Mouse (Mus musculus): ENCODE measurements around the gene Rgl1. TPM values are rescaled to one million over a fixed set of nuclear protein-coding genes. Genes with fewer than 3 reads are reported as not detected.

The Rgl1 gene
- polyA plus RNA-seq, 1 experiment from 2014 or later = 34.8 TPM

DNA sequence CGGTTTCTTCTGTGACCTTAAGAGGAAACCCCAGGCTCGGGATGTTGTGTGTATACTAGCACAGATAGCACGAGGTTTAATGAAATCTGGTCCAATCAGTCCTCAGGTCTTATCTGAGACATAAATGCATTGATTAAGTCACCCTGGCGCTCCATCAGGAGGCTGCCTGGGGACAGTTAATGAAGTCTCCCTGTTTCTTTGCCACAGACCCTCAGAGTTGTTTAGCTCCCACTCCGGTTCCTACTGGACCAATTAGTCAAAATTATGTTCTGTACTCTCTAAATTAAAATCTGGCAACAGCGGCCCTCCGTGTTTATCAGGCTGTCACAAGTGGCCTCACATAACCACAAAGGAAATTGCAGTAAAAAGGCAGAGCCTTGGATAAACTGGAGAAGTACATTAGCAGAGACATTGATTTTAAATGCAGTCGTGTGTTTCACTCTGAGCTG lies 78.4 kb downstream of the Rgl1 start:
- Histone ChIP-seq H3K4me1 (ENCODE audit: control insufficient read depth, insufficient read depth, low read length) (peaks cover 5% of the 10 kb centered on the region), H3K9ac (ENCODE audit: low read length) (no peak overlapping the region), H3K27ac (ENCODE audit: low read depth, low read length) (peak overlapping the region; percentile 28), H3K4me2 (ENCODE audit: low read depth) (no peak overlapping the region), H3K27me3 (ENCODE audit: control insufficient read depth, insufficient read depth, low read length) (no peaks in the 10 kb centered on the region), H3K9me3 (ENCODE audit: control insufficient read depth, low read length) (no peaks in the 10 kb centered on the region), H3K4me3 (ENCODE audit: low read depth, low read length) (no peak overlapping the region), H3K36me3 (ENCODE audit: control insufficient read depth, insufficient read depth, low read length) (no peaks in the 10 kb centered on the region)
- WGBS = 28% methylated on average over 8 of the region's 8 CpGs
- ATAC-seq (ENCODE audit: insufficient read depth, low FRiP score, low TSS enrichment) (no peak), DNase-seq (ENCODE audit: low spot score) (no peak)

DNA sequence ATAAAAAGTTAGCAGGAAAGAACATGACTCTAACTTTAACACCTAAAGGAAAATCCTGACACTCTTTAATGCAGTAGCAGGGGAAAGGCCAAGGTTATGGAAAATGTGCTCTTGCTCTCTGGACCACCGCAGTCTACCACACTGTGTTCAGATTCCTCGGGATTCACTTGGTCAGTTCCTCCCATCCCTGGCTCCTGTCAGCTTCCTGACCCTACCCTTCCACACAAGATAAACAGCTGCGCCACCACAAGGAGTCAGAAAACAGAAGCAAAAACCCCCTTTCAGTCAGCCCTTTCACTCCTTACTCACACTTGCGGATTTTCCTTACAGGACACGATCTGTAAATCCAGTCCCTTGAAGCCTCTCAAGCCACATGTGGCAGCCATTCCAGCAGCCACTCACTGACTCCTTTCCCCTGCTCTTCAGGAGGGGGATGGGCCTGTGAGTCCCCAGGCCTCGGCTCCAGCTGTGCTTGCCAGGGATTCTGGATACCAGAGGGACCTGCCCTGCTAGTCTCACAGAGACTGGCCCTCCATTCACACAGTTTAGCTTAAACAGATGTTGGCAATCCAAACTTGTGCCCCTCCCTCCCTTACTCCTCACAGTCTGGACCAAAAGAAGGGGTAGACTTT lies 78.9 kb downstream of the Rgl1 start:
- peak; percentile 53 for DNase-seq (ENCODE audit: low spot score)
- 12% methylated on average over 6 of the region's 6 CpGs for WGBS
- Histone ChIP-seq H3K27me3 (ENCODE audit: control insufficient read depth, insufficient read depth, low read length) (no peaks in the 10 kb centered on the region), H3K4me1 (ENCODE audit: control insufficient read depth, insufficient read depth, low read length) (peaks cover 5% of the 10 kb centered on the region), H3K9ac (ENCODE audit: low read length) (0 out of 2 replicates have a peak overlapping the region, but pooled peaks have one; percentile 10), H3K4me2 (ENCODE audit: low read depth) (no peak overlapping the region), H3K27ac (ENCODE audit: low read depth, low read length) (peak overlapping the region; percentile 28), H3K9me3 (ENCODE audit: control insufficient read depth, low read length) (no peaks in the 10 kb centered on the region), H3K36me3 (ENCODE audit: control insufficient read depth, insufficient read depth, low read length) (no peaks in the 10 kb centered on the region), H3K4me3 (ENCODE audit: low read depth, low read length) (no peak overlapping the region)
- ATAC-seq (ENCODE audit: insufficient read depth, low FRiP score, low TSS enrichment) = no peak

DNA sequence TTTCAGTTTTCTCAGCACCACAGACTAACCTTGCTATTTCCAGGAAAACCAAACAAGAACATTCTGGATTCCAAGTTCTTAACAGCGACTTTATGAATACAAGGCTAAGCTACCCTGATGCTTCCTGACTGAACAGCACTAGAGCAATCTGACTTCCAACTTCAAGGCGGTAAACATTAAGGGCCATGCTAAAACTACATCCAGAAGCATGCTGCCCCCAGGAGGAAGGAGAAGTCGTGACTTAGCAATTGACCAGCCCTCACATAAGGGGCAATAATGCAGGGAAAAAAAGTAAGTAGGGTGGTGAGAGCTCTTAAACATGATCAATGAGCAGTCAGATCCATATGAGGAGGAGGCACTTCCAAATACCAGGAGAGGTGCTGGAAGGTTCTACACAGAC lies 80.6 kb downstream of the Rgl1 start:
- Histone ChIP-seq H3K4me3 (ENCODE audit: low read depth, low read length) (no peak overlapping the region), H3K4me1 (ENCODE audit: control insufficient read depth, insufficient read depth, low read length) (peaks cover 5% of the 10 kb centered on the region), H3K27ac (ENCODE audit: low read depth, low read length) (no peak overlapping the region), H3K9me3 (ENCODE audit: control insufficient read depth, low read length) (no peaks in the 10 kb centered on the region), H3K9ac (ENCODE audit: low read length) (no peak overlapping the region), H3K27me3 (ENCODE audit: control insufficient read depth, insufficient read depth, low read length) (no peaks in the 10 kb centered on the region), H3K36me3 (ENCODE audit: control insufficient read depth, insufficient read depth, low read length) (no peaks in the 10 kb centered on the region), H3K4me2 (ENCODE audit: low read depth) (no peak overlapping the region)
- DNase-seq (ENCODE audit: low spot score) = no peak
- 66% methylated on average over 3 of the region's 3 CpGs for WGBS
- no peak for ATAC-seq (ENCODE audit: insufficient read depth, low FRiP score, low TSS enrichment)

GRCm38 (mm10) chr1:152682368-152683194 lies 83.6 kb downstream of the Rgl1 start:
- ATAC-seq (ENCODE audit: insufficient read depth, low FRiP score, low TSS enrichment) (no peak), DNase-seq (ENCODE audit: low spot score) (no peak)
- H3K36me3 ChIP-seq (ENCODE audit: control insufficient read depth, insufficient read depth, low read length) = no peaks in the 10 kb centered on the region
- H3K27ac ChIP-seq (ENCODE audit: low read depth, low read length) = no peak overlapping the region
- 74% methylated on average over 11 of the region's 11 CpGs for WGBS
- no peaks in the 10 kb centered on the region for H3K27me3 ChIP-seq (ENCODE audit: control insufficient read depth, insufficient read depth, low read length)
- H3K9ac ChIP-seq (ENCODE audit: low read length) = no peak overlapping the region
- no peak overlapping the region for H3K4me3 ChIP-seq (ENCODE audit: low read depth, low read length)
- no peaks in the 10 kb centered on the region for H3K9me3 ChIP-seq (ENCODE audit: control insufficient read depth, low read length)
- peaks cover 5% of the 10 kb centered on the region for H3K4me1 ChIP-seq (ENCODE audit: control insufficient read depth, insufficient read depth, low read length)
- H3K4me2 ChIP-seq (ENCODE audit: low read depth) = no peak overlapping the region

DNA sequence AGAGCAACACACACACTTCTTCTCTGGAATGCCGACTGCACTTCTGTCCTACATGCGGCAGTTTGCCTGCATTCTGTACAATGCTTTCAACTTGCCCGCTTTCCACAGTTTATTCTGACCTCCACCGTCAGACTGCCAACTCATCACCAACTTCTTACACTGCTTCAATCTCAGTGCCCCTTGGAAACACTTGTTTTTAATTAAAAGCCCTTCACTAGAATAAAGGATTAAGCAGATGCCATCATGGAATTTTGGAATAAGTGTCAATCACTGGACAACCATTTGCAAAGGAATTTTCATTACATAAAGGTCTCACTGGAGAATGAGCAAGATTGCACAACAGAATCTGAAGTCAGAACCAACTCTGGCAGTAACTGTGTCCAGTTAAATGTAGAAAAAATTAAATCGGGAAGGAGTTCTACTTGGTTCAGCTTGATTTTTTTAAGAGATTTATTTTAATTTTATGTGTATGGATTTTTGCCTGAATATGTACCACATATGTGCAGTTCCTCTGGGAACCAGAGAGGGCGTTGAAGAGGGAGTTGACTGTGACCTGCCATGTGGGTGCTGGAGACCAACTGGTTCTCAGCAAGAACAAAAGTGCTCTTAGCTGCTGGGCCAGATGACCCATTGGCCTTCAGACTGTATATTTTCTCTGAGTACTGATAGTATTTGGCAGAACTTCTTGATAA lies 84.3 kb downstream of the Rgl1 start:
- H3K36me3 ChIP-seq (ENCODE audit: control insufficient read depth, insufficient read depth, low read length) = no peaks in the 10 kb centered on the region
- no peak for DNase-seq (ENCODE audit: low spot score)
- no peak for ATAC-seq (ENCODE audit: insufficient read depth, low FRiP score, low TSS enrichment)
- H3K27ac ChIP-seq (ENCODE audit: low read depth, low read length) = no peak overlapping the region
- H3K4me3 ChIP-seq (ENCODE audit: low read depth, low read length) = no peak overlapping the region
- no peaks in the 10 kb centered on the region for H3K9me3 ChIP-seq (ENCODE audit: control insufficient read depth, low read length)
- WGBS = 77% methylated on average over 6 of the region's 6 CpGs
- H3K4me2 ChIP-seq (ENCODE audit: low read depth) = no peak overlapping the region
- no peaks in the 10 kb centered on the region for H3K27me3 ChIP-seq (ENCODE audit: control insufficient read depth, insufficient read depth, low read length)
- H3K4me1 ChIP-seq (ENCODE audit: control insufficient read depth, insufficient read depth, low read length) = no peaks in the 10 kb centered on the region
- H3K9ac ChIP-seq (ENCODE audit: low read length) = no peak overlapping the region

DNA sequence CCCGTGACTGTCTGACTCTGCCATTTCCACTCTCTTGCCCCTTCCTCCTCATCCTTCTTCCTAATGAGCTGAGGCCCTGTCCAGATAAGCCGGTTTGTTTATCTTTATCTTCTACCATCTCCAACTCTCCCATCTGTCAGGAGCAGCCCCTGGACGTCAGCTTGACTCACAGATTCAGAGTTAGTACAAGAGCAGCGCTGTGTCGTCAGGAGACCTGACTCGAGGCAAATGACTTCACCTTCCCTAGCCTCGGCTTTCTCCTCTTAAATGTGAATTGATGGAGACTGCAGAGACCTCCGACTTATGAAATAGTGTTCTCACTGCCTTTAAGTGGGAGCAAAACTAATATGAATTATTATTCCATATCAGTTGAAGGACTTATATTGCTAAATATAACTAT lies 85.0 kb downstream of the Rgl1 start:
- DNase-seq (ENCODE audit: low spot score) = no peak
- H3K4me3 ChIP-seq (ENCODE audit: low read depth, low read length) = no peak overlapping the region
- 61% methylated on average over 8 of the region's 8 CpGs for WGBS

DNA sequence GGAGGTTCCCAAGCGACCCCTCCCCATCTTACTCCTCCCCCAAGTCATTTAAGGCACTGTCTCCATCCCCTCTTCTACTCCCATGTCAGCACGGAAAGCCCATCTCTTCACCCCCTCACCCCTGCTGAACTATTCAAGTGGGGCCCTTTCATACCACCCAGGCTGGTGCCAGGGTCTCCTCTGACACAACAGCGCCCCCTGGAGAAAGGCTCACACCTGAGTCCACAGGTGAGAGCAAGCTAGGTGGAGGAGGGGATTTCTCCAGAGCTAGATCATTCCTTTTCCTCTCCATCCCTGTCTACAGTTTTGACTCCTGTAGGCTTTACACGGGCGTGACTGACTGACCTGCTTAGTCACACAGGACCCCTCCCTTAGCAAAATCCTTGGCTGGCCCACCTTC lies 87.7 kb downstream of the Rgl1 start:
- Histone ChIP-seq H3K27ac (ENCODE audit: low read depth, low read length) (no peak overlapping the region), H3K36me3 (ENCODE audit: control insufficient read depth, insufficient read depth, low read length) (no peaks in the 10 kb centered on the region), H3K4me2 (ENCODE audit: low read depth) (no peak overlapping the region), H3K9ac (ENCODE audit: low read length) (no peak overlapping the region), H3K9me3 (ENCODE audit: control insufficient read depth, low read length) (no peaks in the 10 kb centered on the region), H3K4me1 (ENCODE audit: control insufficient read depth, insufficient read depth, low read length) (no peaks in the 10 kb centered on the region), H3K4me3 (ENCODE audit: low read depth, low read length) (no peak overlapping the region), H3K27me3 (ENCODE audit: control insufficient read depth, insufficient read depth, low read length) (no peaks in the 10 kb centered on the region)
- no peak for ATAC-seq (ENCODE audit: insufficient read depth, low FRiP score, low TSS enrichment)
- WGBS = 45% methylated on average over 5 of the region's 5 CpGs
- no peak for DNase-seq (ENCODE audit: low spot score)

More for the DNA sequence above, 85.0 kb downstream of the Rgl1 start:
- Histone ChIP-seq H3K9me3 (ENCODE audit: control insufficient read depth, low read length) (no peaks in the 10 kb centered on the region), H3K4me2 (ENCODE audit: low read depth) (no peak overlapping the region), H3K27me3 (ENCODE audit: control insufficient read depth, insufficient read depth, low read length) (no peaks in the 10 kb centered on the region), H3K4me1 (ENCODE audit: control insufficient read depth, insufficient read depth, low read length) (no peaks in the 10 kb centered on the region), H3K27ac (ENCODE audit: low read depth, low read length) (no peak overlapping the region), H3K9ac (ENCODE audit: low read length) (no peak overlapping the region), H3K36me3 (ENCODE audit: control insufficient read depth, insufficient read depth, low read length) (no peaks in the 10 kb centered on the region)
- ATAC-seq (ENCODE audit: insufficient read depth, low FRiP score, low TSS enrichment) = no peak

DNA sequence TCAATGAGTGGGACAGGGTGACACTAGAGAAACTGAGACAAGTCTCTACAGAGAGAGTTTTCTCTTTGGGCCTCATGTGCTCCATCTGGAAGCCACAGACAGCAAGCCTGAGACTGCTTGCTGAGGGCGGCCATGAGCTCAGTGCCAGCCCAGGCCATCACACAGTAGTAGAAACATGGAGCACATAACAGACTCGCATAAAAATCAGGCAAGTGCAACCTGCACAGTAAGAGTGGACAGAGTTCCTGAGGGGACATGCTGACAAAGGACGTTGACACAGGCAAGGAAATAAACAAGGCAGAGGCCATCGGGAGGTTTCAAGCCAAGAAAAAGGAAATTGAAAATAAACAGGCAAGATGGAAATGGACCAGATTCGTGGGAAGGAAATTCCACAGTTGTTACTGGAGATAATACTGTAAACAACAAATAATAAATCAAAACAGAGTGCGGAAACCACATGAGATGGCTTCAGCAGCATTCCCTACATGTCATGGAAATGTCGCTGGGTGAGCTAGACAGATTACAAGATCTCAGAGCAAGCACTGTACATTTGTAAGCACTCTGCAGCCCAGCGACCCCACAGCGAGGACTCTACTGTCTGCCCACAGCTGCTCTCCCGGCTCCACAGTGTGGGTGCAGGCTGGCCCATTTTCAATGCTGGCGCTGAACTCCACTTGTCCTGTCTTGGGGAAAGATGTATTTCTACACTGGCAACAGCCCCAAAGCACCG lies 88.5 kb downstream of the Rgl1 start:
- ATAC-seq (ENCODE audit: insufficient read depth, low FRiP score, low TSS enrichment) (no peak), DNase-seq (ENCODE audit: low spot score) (no peak)
- 83% methylated on average over 12 of the region's 12 CpGs for WGBS
- H3K36me3 ChIP-seq (ENCODE audit: control insufficient read depth, insufficient read depth, low read length) = no peaks in the 10 kb centered on the region
- no peaks in the 10 kb centered on the region for H3K4me1 ChIP-seq (ENCODE audit: control insufficient read depth, insufficient read depth, low read length)
- H3K27ac ChIP-seq (ENCODE audit: low read depth, low read length) = no peak overlapping the region
- H3K9me3 ChIP-seq (ENCODE audit: control insufficient read depth, low read length) = no peaks in the 10 kb centered on the region
- H3K27me3 ChIP-seq (ENCODE audit: control insufficient read depth, insufficient read depth, low read length) = no peaks in the 10 kb centered on the region
- H3K4me3 ChIP-seq (ENCODE audit: low read depth, low read length) = no peak overlapping the region
- H3K9ac ChIP-seq (ENCODE audit: low read length) = no peak overlapping the region
- H3K4me2 ChIP-seq (ENCODE audit: low read depth) = no peak overlapping the region

Measured in neural tube, embryonic 11.5 days (tissue).